Mouse (Mus musculus) c-Kit-positive CD71-positive TER-119-negative erythroid progenitor cells, embryonic 14.5 days (primary cell): Measurements from ENCODE around the gene Rapgef4.
"Not testable (repeated sequence)": the region's sequence is repeated elsewhere in the genome, so short reads cannot be mapped to it uniquely, and the experiment has no call there.

ENCODE experiments used
- DNase-seq: peaks from one replicate; pipeline ENCODE4 v3.0.0-alpha.2; 2013; ENCODE audit warnings: low read depth

The Rapgef4 gene

GRCm38 (mm10) chr2:72029081-72029480, 48.0 kb downstream of the Rapgef4 start:
- DNase-seq, result no peak

- DNase-seq, result no peak
Measured at GRCm38 (mm10) chr2:72029586-72030144, 48.6 kb downstream of the Rapgef4 start.

GRCm38 (mm10) chr2:72031717-72032116, 50.7 kb downstream of the Rapgef4 start:
- DNase-seq, result no peak

GRCm38 (mm10) chr2:72035616-72036015, 54.6 kb downstream of the Rapgef4 start:
- peak; percentile 5 for DNase-seq

- no peak for DNase-seq
Measured at GRCm38 (mm10) chr2:72037357-72037756, 56.3 kb downstream of the Rapgef4 start.

- DNase-seq, result peak; percentile 43
Measured at GRCm38 (mm10) chr2:72038235-72038634, 57.2 kb downstream of the Rapgef4 start.

GRCm38 (mm10) chr2:72038651-72039251, 57.7 kb downstream of the Rapgef4 start:
- DNase-seq, result no peak

- no peak for DNase-seq
Measured at GRCm38 (mm10) chr2:72039522-72040045, 58.5 kb downstream of the Rapgef4 start.

GRCm38 (mm10) chr2:72041087-72041486, 60.0 kb downstream of the Rapgef4 start:
- DNase-seq, result no peak

GRCm38 (mm10) chr2:72042093-72042492, 61.1 kb downstream of the Rapgef4 start:
- DNase-seq, result no peak

GRCm38 (mm10) chr2:72044191-72044590, 63.2 kb downstream of the Rapgef4 start:
- no peak for DNase-seq

GRCm38 (mm10) chr2:72045024-72045423, 64.0 kb downstream of the Rapgef4 start:
- DNase-seq, result no peak

GRCm38 (mm10) chr2:72045659-72046058, 64.6 kb downstream of the Rapgef4 start:
- no peak for DNase-seq

- no peak for DNase-seq
Measured at GRCm38 (mm10) chr2:72050451-72050850, 69.4 kb downstream of the Rapgef4 start.

- DNase-seq, result no peak
Measured at GRCm38 (mm10) chr2:72054280-72054679, 73.2 kb downstream of the Rapgef4 start.

GRCm38 (mm10) chr2:72054736-72055135, 73.7 kb downstream of the Rapgef4 start:
- DNase-seq, result no peak

- DNase-seq, result no peak
Measured at GRCm38 (mm10) chr2:72055476-72055875, 74.4 kb downstream of the Rapgef4 start.

- DNase-seq, result no peak
Measured at GRCm38 (mm10) chr2:72056081-72056874, 75.2 kb downstream of the Rapgef4 start.

GRCm38 (mm10) chr2:72062931-72063330, 81.9 kb downstream of the Rapgef4 start:
- no peak for DNase-seq

- no peak for DNase-seq
Measured at GRCm38 (mm10) chr2:72068505-72068904, 87.5 kb downstream of the Rapgef4 start.

- no peak for DNase-seq
Measured at GRCm38 (mm10) chr2:72070086-72070485, 89.0 kb downstream of the Rapgef4 start.

GRCm38 (mm10) chr2:72073121-72073520, 92.1 kb downstream of the Rapgef4 start:
- DNase-seq, result not testable (repeated sequence)

GRCm38 (mm10) chr2:72074999-72075561, 94.0 kb downstream of the Rapgef4 start:
- DNase-seq, result no peak
